Mouse (Mus musculus): ENCODE measurements around the gene Olfr1281. TPM values are rescaled to one million over a fixed set of nuclear protein-coding genes. Genes with fewer than 3 reads are reported as not detected.

Gene Olfr1281
- not detected for total RNA-seq (2021)
- long read RNA-seq, experiment 1: 0 reads
- long read RNA-seq, experiment 2: 0 reads

- DNase-seq (ENCODE audit: low spot score in 2 of 2): no peak
Measured at GRCm38 (mm10) chr2:111326220-111326619, at the start of gene Olfr1281. Gene Olfr1281 (plus strand): TSS chr2:111326520.

- no peak for DNase-seq (ENCODE audit: low spot score in 2 of 2)
Measured at GRCm38 (mm10) chr2:111289836-111290235, 36.5 kb upstream of the Olfr1281 start, which contains the start of gene Olfr1278. Gene Olfr1278 (plus strand): TSS chr2:111290136.

GRCm38 (mm10) chr2:111298541-111298940, 27.8 kb upstream of the Olfr1281 start:
- DNase-seq (ENCODE audit: low spot score in 2 of 2): no peak

- DNase-seq (ENCODE audit: low spot score in 2 of 2): no peak
Measured at GRCm38 (mm10) chr2:111300374-111300773, 25.9 kb upstream of the Olfr1281 start, which contains the start of gene Olfr1279. Gene Olfr1279 (plus strand): TSS chr2:111300635.

GRCm38 (mm10) chr2:111313717-111314116, 12.6 kb upstream of the Olfr1281 start, which contains the start of gene Olfr1280:
Gene Olfr1280 (plus strand): TSS chr2:111314017.
- DNase-seq (ENCODE audit: low spot score in 2 of 2): no peak

GRCm38 (mm10) chr2:111333721-111334120, 7.4 kb downstream of the Olfr1281 start:
- peak in 1 of 2 experiments; percentile 2 for DNase-seq (ENCODE audit: low spot score in 2 of 2)

GRCm38 (mm10) chr2:111335976-111336375, 9.7 kb downstream of the Olfr1281 start, which contains the start of gene Olfr1282:
Gene Olfr1282 (minus strand): TSS chr2:111336076.
- no peak for DNase-seq (ENCODE audit: low spot score in 2 of 2)

- DNase-seq (ENCODE audit: low spot score in 2 of 2): no peak
Measured at GRCm38 (mm10) chr2:111366490-111366889, 40.2 kb downstream of the Olfr1281 start, which contains the start of gene Olfr1283. Gene Olfr1283 (plus strand): TSS chr2:111366790.

- no peak for DNase-seq (ENCODE audit: low spot score in 2 of 2)
Measured at GRCm38 (mm10) chr2:111375222-111375621, 48.9 kb downstream of the Olfr1281 start, which contains the start of gene Olfr1284. Gene Olfr1284 (plus strand): TSS chr2:111375522.

Other genes starting within 250 kb of the Olfr1281 start
- gene Gm13941, start 220.5 kb upstream of the Olfr1281 start, total RNA-seq (2021): not detected
- not detected for gene Gm15130, start 173.6 kb upstream of the Olfr1281 start, total RNA-seq (2021)
- gene 4930430A15Rik, start 96.9 kb upstream of the Olfr1281 start, total RNA-seq (2021): not detected
- gene Olfr1275, start 91.2 kb upstream of the Olfr1281 start, total RNA-seq (2021): not detected
- gene Olfr1276, start 72.0 kb upstream of the Olfr1281 start, total RNA-seq (2021): not detected
- not detected for gene Olfr1277, start 52.4 kb upstream of the Olfr1281 start, total RNA-seq (2021)
- gene Olfr1278, start 36.4 kb upstream of the Olfr1281 start, total RNA-seq (2021): not detected
- not detected for gene Olfr1279, start 25.9 kb upstream of the Olfr1281 start, total RNA-seq (2021)
- gene Olfr1280, start 12.5 kb upstream of the Olfr1281 start, total RNA-seq (2021): not detected
- gene Olfr1282, start 9.6 kb downstream of the Olfr1281 start, total RNA-seq (2021): not detected
- not detected for gene Olfr1283, start 40.3 kb downstream of the Olfr1281 start, total RNA-seq (2021)
- not detected for gene Olfr1284, start 49.0 kb downstream of the Olfr1281 start, total RNA-seq (2021)
- not detected for gene Olfr1286, start 96.6 kb downstream of the Olfr1281 start, total RNA-seq (2021)
- not detected for gene Olfr1287, start 122.6 kb downstream of the Olfr1281 start, total RNA-seq (2021)
- not detected for gene Olfr1288, start 147.6 kb downstream of the Olfr1281 start, total RNA-seq (2021)
- not detected for gene Olfr1289, start 154.3 kb downstream of the Olfr1281 start, total RNA-seq (2021)
- gene Olfr1290, start 167.3 kb downstream of the Olfr1281 start, total RNA-seq (2021): not detected
- not detected for gene Olfr1291-ps1, start 170.7 kb downstream of the Olfr1281 start, total RNA-seq (2021)
- not detected for gene Olfr1293-ps, start 198.7 kb downstream of the Olfr1281 start, total RNA-seq (2021)
- gene Olfr1294, start 213.8 kb downstream of the Olfr1281 start, total RNA-seq (2021): not detected
- not detected for gene Olfr1295, start 243.2 kb downstream of the Olfr1281 start, total RNA-seq (2021)